Mouse (Mus musculus) frontal cortex, postnatal 10 days (tissue): Measurements from ENCODE around the gene Kcnj9.

Experiments used
- DNase-seq, 2 experiments: peaks; one replicate each; pipeline ENCODE4 v3.0.0; 2022; ENCODE audit warnings: low spot score in 2 of 2, mixed read lengths in 1 of 2

Gene Kcnj9

GRCm38 (mm10) chr1:172329131-172329530 is at the start of gene Kcnj9:
TSS of gene Kcnj9 (minus strand) at chr1:172329318.
- peak; percentile 73 to 80 for DNase-seq

DNA sequence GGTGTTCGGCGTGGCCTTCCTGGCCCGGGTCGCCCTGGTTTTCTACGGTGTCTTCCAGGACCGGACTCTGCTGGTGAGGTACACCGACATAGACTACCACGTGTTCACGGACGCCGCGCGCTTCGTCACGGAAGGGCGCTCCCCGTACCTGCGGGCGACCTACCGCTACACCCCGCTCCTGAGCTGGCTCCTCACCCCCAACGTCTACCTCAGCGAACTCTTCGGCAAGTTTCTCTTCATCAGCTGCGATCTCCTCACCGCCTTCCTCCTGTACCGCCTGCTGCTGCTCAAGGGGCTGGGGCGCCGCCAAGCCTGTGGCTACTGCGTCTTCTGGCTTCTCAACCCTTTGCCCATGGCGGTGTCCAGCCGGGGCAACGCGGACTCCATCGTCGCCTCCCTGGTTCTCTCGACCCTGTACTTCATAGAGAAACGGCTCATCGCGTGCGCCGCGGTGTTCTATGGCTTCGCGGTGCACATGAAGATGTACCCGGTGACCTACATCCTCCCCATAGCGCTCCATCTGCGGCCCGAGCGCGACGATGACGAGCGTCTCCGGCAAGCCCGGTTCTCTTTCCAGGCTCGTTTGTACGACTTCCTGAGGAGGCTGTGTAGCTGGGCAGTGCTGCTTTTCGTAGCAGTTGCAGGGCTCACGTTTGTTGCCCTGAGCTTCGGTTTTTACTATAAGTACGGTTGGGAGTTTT is 47.8 kb upstream of the Kcnj9 start:
- no peak for DNase-seq

GRCm38 (mm10) chr1:172376198-172376667 is 47.1 kb upstream of the Kcnj9 start, which contains the start of gene Pigm:
TSS of gene Pigm (plus strand) at chr1:172376546.
- DNase-seq = peak; percentile 96 to 97

DNA sequence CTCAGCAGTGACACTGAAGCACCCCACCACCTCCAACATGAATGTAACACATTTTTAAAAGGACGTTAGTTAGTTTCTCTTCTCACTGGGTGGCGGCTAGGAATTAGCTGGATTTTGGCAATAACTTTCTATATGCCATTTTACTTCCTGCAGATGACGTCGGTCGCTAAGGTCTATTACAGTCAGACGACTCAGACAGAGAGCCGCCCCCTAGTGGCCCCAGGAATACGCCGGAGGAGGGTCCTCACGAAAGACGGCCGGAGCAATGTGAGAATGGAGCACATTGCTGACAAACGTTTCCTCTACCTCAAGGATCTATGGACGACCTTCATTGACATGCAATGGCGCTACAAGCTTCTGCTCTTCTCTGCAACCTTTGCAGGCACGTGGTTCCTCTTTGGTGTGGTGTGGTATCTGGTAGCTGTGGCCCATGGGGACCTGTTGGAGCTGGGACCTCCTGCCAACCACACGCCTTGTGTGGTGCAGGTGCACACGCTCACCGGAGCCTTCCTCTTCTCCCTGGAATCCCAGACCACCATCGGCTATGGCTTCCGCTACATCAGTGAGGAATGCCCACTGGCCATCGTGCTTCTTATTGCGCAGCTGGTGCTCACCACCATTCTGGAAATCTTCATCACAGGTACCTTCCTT is 39.8 kb upstream of the Kcnj9 start:
- no peak for DNase-seq

DNA sequence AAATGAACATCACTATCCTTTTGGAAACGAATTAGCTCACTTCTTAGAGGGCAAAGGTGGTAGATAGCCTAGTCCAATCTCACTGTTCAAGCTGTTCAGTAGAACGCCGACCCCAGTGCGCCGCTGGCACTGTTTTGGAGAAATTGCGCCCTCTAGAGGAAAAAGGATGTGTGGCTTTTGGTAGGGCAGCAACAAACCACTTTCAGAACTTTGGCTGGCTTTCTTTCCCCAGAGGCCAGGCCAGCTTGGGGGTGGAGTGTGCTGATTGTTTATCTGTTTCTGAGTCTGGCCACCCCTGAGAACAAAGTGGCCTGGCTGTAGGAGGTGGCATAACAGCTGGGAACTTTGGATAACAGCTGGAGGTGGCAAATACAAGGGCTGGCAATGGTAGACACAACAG is 35.6 kb upstream of the Kcnj9 start:
- peak; percentile 57 to 61 for DNase-seq

GRCm38 (mm10) chr1:172358341-172358740 is 29.2 kb upstream of the Kcnj9 start:
- no peak for DNase-seq

DNA sequence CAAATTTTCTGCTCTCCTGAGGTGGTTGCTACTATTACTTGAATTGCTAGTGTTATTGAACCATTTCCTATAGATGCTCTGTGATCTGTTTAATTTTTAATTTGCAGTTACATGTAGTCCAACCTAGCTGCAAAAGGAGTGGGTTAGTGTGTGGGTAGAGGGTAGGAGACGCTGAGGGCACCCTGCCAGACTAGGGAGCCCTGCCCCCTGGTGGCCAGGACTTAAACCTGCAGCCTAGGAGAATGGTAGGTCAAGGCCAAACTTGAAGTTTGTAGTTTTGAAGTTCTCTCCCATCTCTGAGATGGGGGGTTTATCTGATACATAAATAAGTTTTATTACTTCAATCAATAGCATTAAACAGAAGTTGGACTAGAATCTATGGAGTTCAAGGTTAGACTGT is 28.4 kb upstream of the Kcnj9 start:
- peak in 1 of 2 experiments; percentile 57 for DNase-seq

DNA sequence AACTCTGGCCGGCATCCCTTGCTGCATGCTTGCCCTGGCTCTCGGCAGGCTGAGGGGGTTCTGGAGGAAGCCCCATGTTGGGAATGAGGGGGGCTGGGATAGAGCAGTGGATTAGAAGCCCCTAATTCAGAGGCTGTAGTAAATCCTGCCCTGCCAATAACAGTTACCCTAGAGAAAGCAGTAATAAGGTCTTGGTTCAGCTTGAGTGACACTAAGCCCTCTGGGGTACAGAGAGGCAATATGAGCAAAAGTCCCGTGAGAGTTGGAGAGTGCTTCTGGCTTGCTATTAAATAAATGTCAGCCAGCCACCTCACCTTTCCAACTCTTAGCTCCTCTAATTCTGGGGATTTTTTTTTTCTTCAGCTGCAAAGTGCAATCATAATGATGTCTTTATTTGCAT is 26.2 kb upstream of the Kcnj9 start:
- DNase-seq = no peak

DNA sequence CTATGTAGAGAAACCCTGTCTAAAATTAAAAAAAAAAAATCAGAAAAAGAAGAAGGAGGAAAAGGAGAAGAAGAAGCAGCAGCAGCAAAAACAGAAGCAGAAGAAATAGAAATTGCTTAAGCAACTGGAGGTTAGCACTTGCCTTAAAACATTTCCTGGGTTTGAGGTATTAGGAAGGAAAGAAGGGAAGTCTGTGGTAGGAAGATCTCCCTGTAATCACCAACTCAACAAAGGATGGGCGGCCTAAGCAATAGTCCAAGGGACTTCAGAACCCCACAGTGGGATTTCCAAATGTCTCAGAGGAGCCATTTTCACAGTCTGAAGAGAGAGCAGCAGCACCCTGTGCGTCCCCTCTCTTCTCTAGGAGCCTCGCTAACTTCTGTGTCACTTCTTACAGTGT is 23.3 kb upstream of the Kcnj9 start:
- no peak for DNase-seq

DNA sequence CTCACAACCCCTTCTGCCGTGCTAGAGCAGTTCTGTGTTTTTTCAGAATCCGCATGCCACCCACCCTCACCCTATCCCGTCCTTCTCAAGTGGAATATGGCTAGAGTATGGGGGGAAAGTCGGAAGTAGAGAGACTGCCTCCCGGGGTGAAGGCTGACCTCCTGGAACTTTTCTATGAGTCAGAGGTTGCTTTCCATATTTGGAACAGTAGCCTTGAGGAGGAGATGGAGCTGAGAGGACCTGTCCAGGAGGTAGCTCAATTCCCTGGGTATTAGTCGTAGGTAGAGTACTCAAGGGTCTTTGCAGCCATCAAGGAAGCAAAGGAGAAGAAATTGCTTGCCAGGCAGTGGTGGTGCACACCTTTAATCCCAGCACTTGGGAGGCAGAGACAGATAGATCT is 22.9 kb upstream of the Kcnj9 start:
- no peak for DNase-seq

DNA sequence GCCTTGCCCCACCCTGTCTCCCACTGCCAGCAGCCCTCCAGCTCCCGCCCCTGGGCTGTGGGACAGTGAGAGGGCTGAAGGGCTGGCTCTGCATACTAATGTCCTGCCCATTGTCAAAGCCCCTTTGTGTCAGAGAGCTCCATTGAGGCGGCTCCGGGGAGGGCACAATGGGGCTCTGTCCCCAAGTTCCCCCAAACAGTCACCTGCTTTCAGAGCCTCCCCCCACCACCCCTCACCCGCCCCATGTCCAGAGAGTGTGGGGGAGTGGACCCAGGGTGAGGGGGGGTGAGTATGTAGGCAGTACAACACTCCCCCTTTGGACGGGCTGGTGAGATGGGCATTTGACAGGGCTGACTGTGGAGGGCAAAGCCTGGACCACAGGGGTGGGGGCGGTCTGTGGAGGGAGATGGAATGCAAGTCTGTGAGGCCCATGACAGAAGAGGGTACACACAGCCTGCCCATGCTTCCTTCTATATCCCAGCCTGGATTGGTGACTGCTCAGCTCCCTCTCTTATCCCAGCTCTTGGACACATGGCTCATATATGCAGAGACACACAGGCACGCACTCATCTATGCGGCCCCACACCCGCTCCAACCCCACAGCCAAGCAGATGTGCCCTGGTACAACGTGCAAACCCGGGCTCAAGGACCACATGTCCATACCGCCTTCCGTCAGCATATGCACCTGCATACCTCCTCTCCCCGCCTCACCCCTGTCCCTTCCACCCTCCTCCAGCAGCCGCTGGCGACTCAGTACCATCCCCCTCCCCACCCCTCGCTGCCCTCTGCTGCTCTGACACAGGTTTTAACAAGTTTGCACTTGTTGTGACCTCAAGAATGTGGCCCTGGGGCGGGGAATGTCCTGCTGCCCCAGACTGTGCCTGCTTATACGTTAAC is 21.0 kb upstream of the Kcnj9 start:
- DNase-seq = peak; percentile 67 to 80

GRCm38 (mm10) chr1:172349504-172349903 is 20.4 kb upstream of the Kcnj9 start:
- no peak for DNase-seq

GRCm38 (mm10) chr1:172347382-172347781 is 18.3 kb upstream of the Kcnj9 start:
- no peak for DNase-seq

- no peak for DNase-seq
These were observed 17.6 kb upstream of the Kcnj9 start for GRCm38 (mm10) chr1:172346707-172347106.

- DNase-seq = no peak
These were observed 15.7 kb upstream of the Kcnj9 start for GRCm38 (mm10) chr1:172344820-172345219.

GRCm38 (mm10) chr1:172343914-172344313 is 14.8 kb upstream of the Kcnj9 start:
- DNase-seq = no peak

- DNase-seq = peak; percentile 70 to 80
These were observed 13.6 kb upstream of the Kcnj9 start for GRCm38 (mm10) chr1:172342729-172343128.

DNA sequence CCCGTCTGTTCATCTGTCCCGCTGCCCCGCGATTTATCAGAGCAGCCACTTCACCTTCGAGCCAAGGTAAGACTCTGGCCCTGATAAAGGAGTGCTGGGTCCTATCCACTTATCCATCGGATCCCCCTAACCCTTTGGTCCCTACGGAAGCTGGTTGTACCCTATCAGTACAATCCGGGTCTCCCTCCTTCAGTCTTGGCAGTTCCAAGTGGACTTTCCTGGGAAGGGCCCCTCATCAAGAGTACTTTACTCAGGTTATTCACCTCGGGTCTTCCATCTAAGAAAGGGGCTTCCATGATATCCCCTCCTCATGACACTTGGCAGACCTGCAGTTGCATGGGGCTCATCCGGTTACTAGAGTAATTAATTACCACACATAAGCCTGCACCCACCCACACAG is 12.3 kb upstream of the Kcnj9 start:
- no peak for DNase-seq

GRCm38 (mm10) chr1:172340729-172341321 is 11.7 kb upstream of the Kcnj9 start, which contains the start of gene Kcnj10:
TSS of gene Kcnj10 (plus strand) at chr1:172341210.
- DNase-seq = peak; percentile 74 to 80

DNA sequence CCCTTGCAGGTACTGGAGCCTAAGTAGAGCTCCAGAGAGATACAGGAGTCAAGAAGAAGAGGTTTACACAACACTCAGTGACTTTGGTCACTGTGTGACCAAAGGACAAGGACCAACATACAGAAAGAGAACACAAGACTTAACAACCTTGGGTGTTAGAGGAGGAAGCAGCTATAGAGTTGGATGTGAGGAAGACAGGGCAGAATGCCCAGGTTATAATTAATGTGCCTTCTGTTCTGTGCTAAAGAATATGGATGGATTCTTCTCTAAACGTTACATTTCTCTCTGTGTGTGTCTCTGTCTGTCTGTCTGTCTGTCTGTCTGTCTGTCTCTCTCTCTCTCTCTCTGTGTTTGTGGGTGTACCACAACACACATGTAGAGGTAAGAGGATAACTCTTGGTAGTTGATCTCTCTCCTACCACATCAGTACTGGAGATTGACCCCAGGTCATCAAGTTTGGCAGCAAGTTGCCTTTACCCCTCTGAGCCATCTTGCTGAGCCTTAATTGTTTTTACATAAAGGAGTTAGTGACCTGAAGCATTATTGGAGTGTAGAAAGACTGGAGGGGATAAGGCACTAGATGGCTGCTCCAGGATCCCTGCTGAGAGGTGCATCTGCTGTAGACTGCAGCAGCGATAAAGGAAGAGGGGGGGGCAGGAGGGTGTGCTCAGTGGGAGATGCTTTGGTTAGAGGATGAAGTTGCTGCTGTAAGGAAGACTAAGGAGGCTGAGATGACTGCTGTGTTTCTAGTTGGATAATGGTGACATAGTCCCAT is 8.5 kb upstream of the Kcnj9 start:
- DNase-seq = no peak

DNA sequence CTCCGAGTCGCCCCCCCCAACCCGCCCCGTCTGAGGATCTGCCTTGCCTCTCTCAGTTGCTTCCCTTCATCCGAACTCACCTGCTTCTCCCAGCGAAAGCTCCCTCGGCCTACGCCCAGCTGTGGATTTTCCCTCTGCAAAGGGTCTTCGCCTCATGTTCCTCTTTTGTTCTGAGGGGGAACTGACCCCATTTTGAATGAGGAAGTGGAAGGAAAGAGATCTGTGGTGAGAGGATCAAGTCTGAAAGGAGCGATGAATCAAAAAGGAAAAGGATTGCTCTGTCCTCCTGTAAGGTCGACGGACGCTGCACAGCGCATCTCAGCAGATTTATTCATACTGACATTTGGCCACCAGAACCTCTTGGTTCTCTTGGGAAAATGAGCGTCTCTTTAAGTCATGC is 6.7 kb upstream of the Kcnj9 start:
- no peak for DNase-seq
